Mouse (Mus musculus) liver, embryonic 14.5 days (tissue): ENCODE data around the gene Popdc2. TPM values are rescaled to one million over a fixed set of nuclear protein-coding genes. Genes with fewer than 3 reads are reported as not detected.
A peak's percentile ranks its signal among the peaks of the same experiment; 100 is the strongest.

Experiments used
- ATAC-seq: fragments of 200-750 bp; cut with Nextera tagmentation; 2 replicates; pipeline ENCODE4 v1.8.0; 2017; ENCODE audit warnings: moderate number of reproducible peaks, mild to moderate bottlenecking, moderate library complexity; ENCODE audit not compliant: insufficient read depth
- DNase-seq, 3 experiments: peaks; one replicate each; pipeline ENCODE4 v3.0.0-alpha.2; 2012 to 2013; ENCODE audit warnings: low read depth in 3 of 3, low spot score in 3 of 3
- H3K27ac ChIP-seq: fragments of 300-500 bp; sonication (generic); 2 replicates; pipeline ENCODE4 v1.5.1; 2014; ENCODE audit warnings: moderate library complexity, mild to moderate bottlenecking, control low read depth, inconsistent platforms
- H3K27me3 ChIP-seq: fragments of 300-500 bp; sonication (generic); 2 replicates; pipeline ENCODE4 v1.6.1; 2014; ENCODE audit warnings: mild to moderate bottlenecking, low read length, moderate library complexity; ENCODE audit not compliant: control insufficient read depth, insufficient read depth
- H3K36me3 ChIP-seq: fragments of 300-500 bp; sonication (generic); replicated peaks from 2 replicates; pipeline ENCODE4 v1.6.1; 2014; ENCODE audit warnings: low read depth; ENCODE audit not compliant: control insufficient read depth, insufficient read depth
- H3K4me1 ChIP-seq, 2 experiments: fragments of 200-500 bp in 1 of 2; fragments of 300-500 bp in 1 of 2; sonication (generic) in 1 of 2; replicated peaks; 2 replicates each; pipeline ENCODE4 v1.6.1; 2012 to 2014; ENCODE audit warnings: antibody characterized with exemption in 1 of 2, inconsistent platforms in 1 of 2, low read length in 1 of 2; ENCODE audit not compliant: control insufficient read depth in 2 of 2, insufficient read depth in 2 of 2
- H3K4me2 ChIP-seq: fragments of 300-500 bp; sonication (generic); 2 replicates; pipeline ENCODE4 v1.6.1; 2014; ENCODE audit warnings: low read depth, mild to moderate bottlenecking, control low read depth, moderate library complexity
- H3K4me3 ChIP-seq, 2 experiments: fragments of 200-500 bp in 1 of 2; fragments of 300-500 bp in 1 of 2; sonication (generic) in 1 of 2; 2 replicates each; pipeline ENCODE4 v1.5.1; 2012 to 2014; ENCODE audit warnings: low read depth in 2 of 2, low read length in 2 of 2, mild to moderate bottlenecking in 2 of 2, control low read depth in 1 of 2, inconsistent platforms in 1 of 2, moderate library complexity in 1 of 2; ENCODE audit not compliant: insufficient read depth in 1 of 2
- H3K9ac ChIP-seq: fragments of 300-500 bp; sonication (generic); replicated peaks from 2 replicates; pipeline ENCODE4 v1.6.1; 2014; ENCODE audit warnings: mild to moderate bottlenecking, control low read depth, moderate library complexity
- H3K9me3 ChIP-seq: fragments of 300-500 bp; sonication (generic); 2 replicates; pipeline ENCODE4 v1.6.1; 2016; ENCODE audit warnings: low read length, mixed read lengths; ENCODE audit not compliant: control insufficient read depth
- CTCF ChIP-seq: IDR thresholded peaks from 2 replicates; pipeline ENCODE4 v1.5.1; 2016; ENCODE audit warnings: antibody characterized with exemption, low read depth, control low read depth
- EP300 ChIP-seq: IDR thresholded peaks from 2 replicates; pipeline ENCODE4 v1.6.1; 2016; ENCODE audit warnings: antibody characterized with exemption, low read depth
- WGBS: fragments of 180-500 bp; shearing (Covaris S2); extraction: QIAGEN DNeasy Blood & Tissue Kit; methylation state at CpG from one replicate; pipeline ENCODE4 v1.1.7; 2014; ENCODE audit not compliant: insufficient replicate concordance; 5-methylcytosine and 5-hydroxymethylcytosine counted together
- polyA plus RNA-seq, 2 experiments: library from polyadenylated mRNA; depleted of rRNA in 1 of 2; stranded (reverse) in 1 of 2; unstranded in 1 of 2; fragments of >200 nt; fragmentation: Nextera tagmentation in 1 of 2; extraction: Ambion mirVana in 1 of 2; gene quantifications; 2 replicates each; pipeline versions ENCODE4 v1.2.1 to v1.2.3; 2012 to 2014

Popdc2 gene
- polyA plus RNA-seq, 2 experiments = 23.2 to 24.5 TPM

- peaks cover 34 to 50% of the 10 kb centered on the region in 2 experiments for H3K4me1 ChIP-seq
- DNase-seq = no peak
Observed at GRCm38 (mm10) chr16:38378591-38378990, 16.6 kb downstream of the Popdc2 start.

DNA sequence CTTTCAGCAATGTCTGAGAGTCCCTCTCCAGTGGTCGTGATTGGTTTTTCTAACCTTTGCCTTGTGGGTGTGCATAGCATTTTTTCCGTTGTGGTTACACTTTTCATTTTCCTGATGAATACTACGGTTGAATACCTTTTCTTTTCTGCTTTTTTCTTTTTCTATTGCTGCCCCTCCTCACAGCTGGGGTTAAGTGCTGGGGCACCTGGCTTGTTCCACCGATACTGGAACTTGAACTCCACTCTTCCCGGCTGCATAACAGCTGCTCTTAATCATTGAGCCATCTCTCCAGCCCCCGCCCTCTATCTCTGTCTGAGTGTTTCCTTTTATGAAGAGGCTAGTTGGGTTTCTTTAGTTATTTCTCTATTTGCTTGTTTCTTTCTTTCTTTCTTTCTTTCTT lies 17.1 kb downstream of the Popdc2 start:
- no peak overlapping the region for H3K9ac ChIP-seq
- peak overlapping the region; percentile 28; the same call in 1 of the 2 replicates for H3K4me2 ChIP-seq
- no peaks in the 10 kb centered on the region for H3K27me3 ChIP-seq
- no peak overlapping the region for H3K27ac ChIP-seq
- no peak for TF ChIP-seq CTCF
- no peak for TF ChIP-seq EP300
- H3K4me3 ChIP-seq = no peak overlapping the region
- DNase-seq (no peak), ATAC-seq (no peak)
- peaks cover 19% of the 10 kb centered on the region for H3K36me3 ChIP-seq
- WGBS = 24% methylated on average over 6 of the region's 6 CpGs
- peaks cover 34 to 50% of the 10 kb centered on the region in 2 experiments for H3K4me1 ChIP-seq
- H3K9me3 ChIP-seq = no peaks in the 10 kb centered on the region

More at GRCm38 (mm10) chr16:38378591-38378990, 16.6 kb downstream of the Popdc2 start:
- WGBS = 84% methylated on average over 6 of the region's 6 CpGs
- no peak for ATAC-seq
- TF ChIP-seq EP300 = no peak
- no peak for TF ChIP-seq CTCF
- no peak overlapping the region for H3K9ac ChIP-seq
- H3K36me3 ChIP-seq = peaks cover 19% of the 10 kb centered on the region
- H3K27me3 ChIP-seq = no peaks in the 10 kb centered on the region
- H3K4me2 ChIP-seq = no peak overlapping the region
- no peaks in the 10 kb centered on the region for H3K9me3 ChIP-seq
- no peak overlapping the region for H3K4me3 ChIP-seq
- H3K27ac ChIP-seq = no peak overlapping the region; the same call in 1 of the 2 replicates

DNA sequence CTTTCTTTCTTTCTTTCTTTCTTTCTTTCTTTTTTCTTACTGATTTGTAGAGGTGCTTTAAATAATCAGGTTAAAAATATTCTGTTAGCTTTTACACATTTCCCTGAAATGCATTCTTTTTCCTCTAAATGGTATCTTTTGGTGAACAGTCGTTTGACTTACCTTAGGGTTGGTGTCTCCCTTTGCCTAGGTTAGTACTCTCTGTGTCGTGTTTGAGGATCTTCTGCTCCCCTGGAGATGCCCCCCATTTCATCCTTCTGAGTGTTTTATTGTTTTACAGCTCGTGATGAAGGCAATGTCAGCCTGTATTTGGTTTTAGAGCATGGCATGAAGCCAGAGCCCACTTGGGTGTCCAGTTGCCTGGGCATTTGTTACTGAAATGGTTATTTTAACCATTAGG lies 17.5 kb downstream of the Popdc2 start:
- DNase-seq (no peak), ATAC-seq (no peak)
- no peak overlapping the region for H3K4me2 ChIP-seq
- peaks cover 19% of the 10 kb centered on the region for H3K36me3 ChIP-seq
- no peaks in the 10 kb centered on the region for H3K27me3 ChIP-seq
- H3K4me3 ChIP-seq = no peak overlapping the region
- H3K9ac ChIP-seq = no peak overlapping the region
- TF ChIP-seq EP300 = no peak
- TF ChIP-seq CTCF = no peak
- WGBS = 30% methylated on average over 3 of the region's 3 CpGs
- no peak overlapping the region for H3K27ac ChIP-seq
- no peaks in the 10 kb centered on the region for H3K9me3 ChIP-seq
- H3K4me1 ChIP-seq = peaks cover 36 to 50% of the 10 kb centered on the region in 2 experiments

GRCm38 (mm10) chr16:38379926-38380325 lies 17.9 kb downstream of the Popdc2 start:
- TF ChIP-seq CTCF (no peak), EP300 (no peak)

GRCm38 (mm10) chr16:38383683-38384082 lies 21.7 kb downstream of the Popdc2 start:
- Histone ChIP-seq H3K9ac (no peak overlapping the region), H3K36me3 (peaks cover 2% of the 10 kb centered on the region), H3K4me3 (no peak overlapping the region), H3K27ac (peak overlapping the region; percentile 63), H3K4me2 (peak overlapping the region; percentile 20; the same call in 1 of the 2 replicates), H3K9me3 (no peaks in the 10 kb centered on the region), H3K27me3 (no peaks in the 10 kb centered on the region), H3K4me1 (peaks cover 41 to 53% of the 10 kb centered on the region in 2 experiments)
- DNase-seq (no peak), ATAC-seq (peak; percentile 77)
- TF ChIP-seq EP300 (peak; percentile 63), CTCF (no peak)
- WGBS = 28% methylated on average over 2 of the region's 2 CpGs

More at GRCm38 (mm10) chr16:38379926-38380325, 17.9 kb downstream of the Popdc2 start:
- Histone ChIP-seq H3K4me2 (no peak overlapping the region), H3K27ac (no peak overlapping the region), H3K4me1 (peaks cover 37 to 50% of the 10 kb centered on the region in 2 experiments), H3K27me3 (no peaks in the 10 kb centered on the region), H3K9me3 (no peaks in the 10 kb centered on the region), H3K36me3 (peaks cover 19% of the 10 kb centered on the region), H3K9ac (no peak overlapping the region), H3K4me3 (no peak overlapping the region)
- ATAC-seq (no peak), DNase-seq (no peak)
- WGBS = 72% methylated on average over 3 of the region's 3 CpGs
